Mouse (Mus musculus): ENCODE results near the gene Ccrl2.

Gene Ccrl2

GRCm38 (mm10) chr9:111058943-111059556 lies 1.7 kb upstream of the Ccrl2 start:
- no peak for DNase-seq

DNA sequence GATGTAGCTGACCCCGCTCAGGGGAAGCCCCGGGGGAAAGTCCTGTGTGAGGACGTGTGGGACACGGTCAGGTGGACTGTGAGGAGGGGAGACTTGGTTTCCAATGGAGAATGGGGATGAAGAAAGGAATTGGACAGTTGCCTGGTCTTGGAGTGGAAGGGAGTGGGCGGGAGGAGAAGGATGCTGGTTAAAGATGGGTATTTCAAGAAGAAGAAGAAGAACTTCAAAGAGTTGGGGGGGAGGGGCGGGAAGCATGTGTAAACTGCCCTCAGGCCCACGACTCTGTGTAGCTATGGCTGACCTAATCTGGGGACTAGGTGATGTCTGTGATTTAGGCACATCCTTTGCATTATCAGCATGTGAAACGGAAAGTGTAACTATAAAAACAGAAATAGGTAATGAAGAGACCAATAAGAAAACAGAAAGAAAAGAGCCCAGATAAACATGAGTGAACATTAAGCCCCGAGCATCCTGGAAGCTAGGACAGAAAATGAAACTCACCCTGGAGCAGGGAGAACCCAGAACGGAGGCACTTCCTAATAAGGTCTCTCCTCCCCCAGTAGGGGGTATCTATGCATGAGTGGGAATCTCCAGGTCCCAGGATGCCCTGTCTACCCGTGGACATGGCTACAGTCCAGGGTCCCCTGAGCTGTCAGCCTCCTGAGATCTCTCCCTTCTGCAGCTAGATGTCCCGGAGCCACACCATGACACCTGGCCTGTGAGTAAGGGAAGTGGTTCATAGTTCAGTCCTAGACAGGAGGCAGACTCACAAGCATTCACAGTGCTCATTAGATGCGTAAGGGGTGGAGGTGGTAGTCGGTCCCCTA lies 438 bp upstream of the Ccrl2 start:
- no peak for DNase-seq

DNA sequence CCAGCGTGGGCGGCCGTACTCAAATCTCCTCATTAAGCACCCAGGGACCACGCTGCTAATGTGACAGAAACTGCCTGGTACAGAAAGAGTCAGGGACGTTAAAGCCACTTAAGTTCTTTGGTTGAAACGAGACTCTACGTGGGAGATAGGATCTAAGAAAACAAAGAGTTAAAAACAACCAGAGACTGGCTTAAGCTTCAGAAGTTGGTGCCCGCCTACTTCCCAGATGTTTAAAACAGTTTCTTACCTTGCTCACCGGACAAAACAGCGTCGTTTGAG lies 861 bp downstream of the Ccrl2 start:
- DNase-seq: no peak

DNA sequence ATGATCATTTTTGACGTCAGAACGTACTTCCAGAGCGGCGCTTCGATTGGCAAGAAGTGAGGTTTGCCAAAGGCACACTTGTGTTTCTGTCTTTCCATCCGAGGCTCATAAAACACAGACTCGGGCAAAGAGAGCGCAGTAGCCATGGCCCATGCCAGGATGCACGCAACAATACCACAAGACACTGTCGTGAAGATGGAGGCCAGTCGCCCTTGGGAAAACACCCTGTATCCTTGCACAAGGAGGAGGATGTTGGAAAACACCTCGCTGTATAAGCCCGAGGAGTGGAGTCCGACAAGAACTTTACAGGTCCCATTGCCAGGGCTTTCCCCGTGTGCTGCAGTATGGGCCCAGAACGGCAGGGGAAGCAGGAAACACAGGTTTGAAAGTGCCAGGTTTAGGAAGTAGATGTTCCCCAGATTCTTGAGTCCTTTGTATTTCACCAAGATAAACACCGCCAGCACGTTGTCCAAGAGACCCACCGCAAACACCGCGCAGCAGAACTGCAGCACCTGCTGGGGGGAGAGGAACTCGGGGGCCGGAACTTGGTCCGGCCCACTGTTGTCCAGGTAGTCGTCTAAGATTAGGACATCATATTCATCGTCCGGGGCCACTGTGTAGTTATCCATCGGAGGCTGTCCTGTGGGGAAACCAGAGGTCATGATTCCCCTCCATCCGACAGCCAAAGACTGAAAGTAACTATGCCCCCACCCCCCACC lies 1.4 kb downstream of the Ccrl2 start:
- DNase-seq: no peak

DNA sequence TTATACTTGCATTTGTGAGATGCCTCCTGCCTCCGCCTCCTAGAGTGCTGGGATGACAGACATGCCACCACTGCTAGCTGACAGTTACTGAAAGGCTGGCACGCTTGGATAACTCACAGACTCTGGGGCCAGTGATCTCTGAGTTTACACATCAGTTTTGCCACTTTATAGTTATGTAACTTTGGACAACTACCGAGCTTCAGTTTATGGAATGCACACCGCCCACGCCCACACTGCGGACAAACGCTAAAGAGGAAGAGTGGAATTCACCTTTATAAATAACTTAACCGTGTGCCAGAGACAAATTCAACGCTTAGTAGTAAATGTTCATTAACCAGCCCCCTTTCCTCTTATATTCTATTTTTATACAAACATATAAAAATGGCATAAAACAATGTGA lies 2.4 kb downstream of the Ccrl2 start:
- DNase-seq: no peak

DNA sequence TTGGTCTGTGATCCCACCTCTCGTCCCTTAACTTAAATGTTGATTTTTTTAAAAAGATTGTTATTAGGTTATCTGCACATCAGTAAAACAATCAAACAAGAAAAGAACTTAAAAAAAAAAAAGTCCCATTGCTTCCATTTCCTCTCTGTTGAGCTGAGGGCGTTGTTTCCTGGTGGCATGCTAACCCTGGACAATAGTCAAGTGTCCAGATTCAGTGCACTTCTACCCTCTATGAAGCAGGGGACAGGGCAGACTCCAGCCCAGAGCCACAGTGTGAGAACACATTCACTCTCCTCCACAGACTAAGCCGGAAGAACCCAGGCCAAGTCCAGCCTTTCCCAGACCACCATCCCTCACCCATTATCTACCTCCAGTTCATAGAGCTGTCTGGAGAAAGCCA lies 8.9 kb downstream of the Ccrl2 start:
- DNase-seq: peak; percentile 36 to 40

DNA sequence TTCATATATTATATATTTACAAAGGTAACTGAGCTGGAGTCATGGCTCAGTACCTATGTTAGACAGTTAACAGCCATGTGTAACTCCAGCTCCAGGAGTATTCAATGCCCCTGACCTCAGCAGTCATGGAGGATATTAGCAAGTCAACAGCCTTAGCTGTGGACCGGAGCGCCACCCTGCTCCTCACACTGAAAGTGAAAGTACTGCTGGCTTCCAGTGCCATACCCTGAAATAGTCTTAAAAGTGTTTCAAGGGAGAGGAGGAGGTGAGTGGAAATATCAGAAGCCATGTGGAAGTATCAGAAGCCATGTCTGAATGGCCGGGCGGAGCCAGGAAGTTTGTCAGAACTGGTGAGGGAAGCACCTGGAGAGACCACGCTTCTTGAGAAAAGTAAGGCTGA lies 10.1 kb downstream of the Ccrl2 start:
- DNase-seq: peak in 1 of 2 experiments; percentile 29

GRCm38 (mm10) chr9:111046222-111046621 lies 11.1 kb downstream of the Ccrl2 start:
- DNase-seq: peak in 1 of 2 experiments; percentile 18

DNA sequence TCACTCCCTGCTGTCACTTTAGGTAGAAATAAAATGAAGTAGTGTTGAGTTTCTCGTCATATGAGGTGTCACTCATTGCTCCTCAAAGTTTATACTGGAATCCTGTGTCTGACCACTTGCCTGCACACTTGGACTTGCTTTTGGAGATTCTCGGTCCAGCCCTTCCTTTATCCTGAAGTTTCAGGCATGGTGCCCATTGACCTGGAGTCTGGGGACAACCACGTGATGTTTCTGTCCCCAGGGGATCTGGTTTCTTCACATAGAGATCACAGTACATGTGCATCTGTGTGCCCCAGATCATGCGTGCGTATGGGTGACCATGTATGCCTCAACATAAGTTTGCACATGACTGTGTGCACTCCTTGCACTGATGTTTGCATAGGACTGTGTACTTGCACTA lies 15.1 kb downstream of the Ccrl2 start:
- peak; percentile 78 to 80 for DNase-seq

GRCm38 (mm10) chr9:111039966-111040365 lies 17.4 kb downstream of the Ccrl2 start:
- peak; percentile 46 to 74 for DNase-seq

GRCm38 (mm10) chr9:111033717-111034116 lies 23.6 kb downstream of the Ccrl2 start:
- no peak for DNase-seq

DNA sequence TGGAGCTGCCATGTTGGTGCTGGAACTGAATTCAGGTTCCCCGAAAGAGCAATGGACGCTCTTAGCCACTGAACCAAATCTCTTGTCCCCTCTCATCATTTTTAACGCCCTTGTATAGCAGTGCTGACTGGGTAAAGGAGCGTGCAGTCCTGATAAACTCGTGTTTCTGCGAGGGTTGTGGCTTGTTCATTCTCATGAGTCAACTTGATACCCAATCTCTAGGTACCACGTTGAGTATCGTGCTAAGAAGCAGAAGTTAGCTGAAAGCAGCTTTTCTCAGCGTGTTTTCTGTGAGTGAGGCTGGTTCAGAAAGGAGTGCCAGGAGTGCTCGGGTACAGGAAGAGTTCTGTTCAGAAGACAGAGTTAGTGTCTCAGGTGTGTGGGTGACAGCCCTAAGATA lies 30.5 kb downstream of the Ccrl2 start:
- DNase-seq: no peak

GRCm38 (mm10) chr9:111019022-111019421 lies 38.3 kb downstream of the Ccrl2 start, which contains the start of gene Ltf:
Gene Ltf (plus strand): TSS chr9:111019271.
- no peak for DNase-seq

GRCm38 (mm10) chr9:111015658-111016057 lies 41.7 kb downstream of the Ccrl2 start:
- peak in 1 of 2 experiments; percentile 14 for DNase-seq

- peak; percentile 56 to 63 for DNase-seq
Measured at GRCm38 (mm10) chr9:111012041-111012440, 45.3 kb downstream of the Ccrl2 start.

DNA sequence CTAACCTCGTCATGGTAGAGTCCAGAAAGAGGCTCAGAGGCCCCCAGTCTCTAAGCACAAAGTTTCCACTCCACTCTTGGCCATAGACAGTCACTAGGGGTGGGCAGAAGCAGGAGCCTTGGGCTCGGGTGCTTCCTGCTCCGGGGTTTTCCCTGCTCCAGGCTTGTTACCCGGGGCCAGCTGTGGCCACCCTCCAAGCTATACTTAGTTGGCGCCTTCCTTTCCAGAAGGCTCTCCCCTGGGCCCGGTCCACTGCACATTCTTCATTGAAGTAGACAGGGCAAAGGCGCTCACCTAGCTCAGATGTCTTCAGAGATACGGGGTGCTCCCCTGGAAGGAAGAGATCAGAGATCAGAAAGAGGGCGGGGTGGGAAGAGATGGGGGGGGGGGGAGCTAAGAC lies 45.8 kb downstream of the Ccrl2 start:
- DNase-seq: peak; percentile 56 to 63

- no peak for DNase-seq
Measured at GRCm38 (mm10) chr9:111009763-111010162, 47.6 kb downstream of the Ccrl2 start.

- DNase-seq: no peak
Measured at GRCm38 (mm10) chr9:111006544-111006943, 50.8 kb downstream of the Ccrl2 start.

Measured in kidney, postnatal 36 days (tissue).